Mouse (Mus musculus) frontal cortex, adult (tissue): Measurements from ENCODE around the gene Atg4d.
"Not testable (repeated sequence)": the region's sequence is repeated elsewhere in the genome, so short reads cannot be mapped to it uniquely, and the experiment has no call there.

Experiments
- ATAC-seq: cut with Nextera tagmentation; 2 replicates; pipeline ENCODE4 v1.9.2; 2017; ENCODE audit warnings: mild to moderate bottlenecking, moderate library complexity, mixed read lengths; ENCODE audit not compliant: low TSS enrichment

Atg4d gene

GRCm38 (mm10) chr9:21265000-21265561 lies at the start of gene Atg4d:
Gene Atg4d (plus strand): TSS chr9:21265293.
- peak; percentile 95 for ATAC-seq

GRCm38 (mm10) chr9:21216050-21216841 lies 48.8 kb upstream of the Atg4d start:
- ATAC-seq: peak; percentile 17; the same call in 1 of the 2 replicates

GRCm38 (mm10) chr9:21219820-21220219 lies 45.3 kb upstream of the Atg4d start:
- ATAC-seq: no peak

GRCm38 (mm10) chr9:21220490-21221382 lies 44.4 kb upstream of the Atg4d start:
- peak; percentile 97 for ATAC-seq

GRCm38 (mm10) chr9:21221383-21221929 lies 43.6 kb upstream of the Atg4d start:
- ATAC-seq: peak; percentile 69

- not testable (repeated sequence) for ATAC-seq
Observed at GRCm38 (mm10) chr9:21223490-21223889, 41.6 kb upstream of the Atg4d start.

- ATAC-seq: no peak
Observed at GRCm38 (mm10) chr9:21223906-21224305, 41.2 kb upstream of the Atg4d start.

- peak; percentile 13; the same call in 1 of the 2 replicates for ATAC-seq
Observed at GRCm38 (mm10) chr9:21224576-21225414, 40.3 kb upstream of the Atg4d start.

GRCm38 (mm10) chr9:21225415-21225758 lies 39.7 kb upstream of the Atg4d start:
- ATAC-seq: no peak

- ATAC-seq: no peak
Observed at GRCm38 (mm10) chr9:21227342-21227741, 37.8 kb upstream of the Atg4d start.

GRCm38 (mm10) chr9:21231551-21231950 lies 33.5 kb upstream of the Atg4d start:
- ATAC-seq: no peak

GRCm38 (mm10) chr9:21232867-21233266 lies 32.2 kb upstream of the Atg4d start:
- no peak for ATAC-seq

GRCm38 (mm10) chr9:21233366-21233765 lies 31.7 kb upstream of the Atg4d start:
- no peak for ATAC-seq

- no peak for ATAC-seq
Observed at GRCm38 (mm10) chr9:21233805-21234204, 31.3 kb upstream of the Atg4d start.

- ATAC-seq: no peak
Observed at GRCm38 (mm10) chr9:21235341-21235740, 29.8 kb upstream of the Atg4d start.

GRCm38 (mm10) chr9:21236991-21237367 lies 28.1 kb upstream of the Atg4d start:
- no peak for ATAC-seq

GRCm38 (mm10) chr9:21237368-21238003 lies 27.6 kb upstream of the Atg4d start:
- peak; percentile 58; the same call in 1 of the 2 replicates for ATAC-seq

- peak; percentile 10; the same call in 1 of the 2 replicates for ATAC-seq
Observed at GRCm38 (mm10) chr9:21238004-21238732, 26.9 kb upstream of the Atg4d start.

GRCm38 (mm10) chr9:21238733-21239464 lies 26.2 kb upstream of the Atg4d start, which contains the start of gene Keap1:
Gene Keap1 (minus strand): TSS chr9:21239361.
- peak; percentile 58 for ATAC-seq
